Mouse (Mus musculus) intestine, postnatal 0 days (tissue): ENCODE data around the gene D930048N14Rik. TPM values are rescaled to one million over a fixed set of nuclear protein-coding genes. Genes with fewer than 3 reads are reported as not detected.
A peak's percentile ranks its signal among the peaks of the same experiment; 100 is the strongest.

ENCODE experiments used
- ATAC-seq: fragments of 200-750 bp; cut with Nextera tagmentation; 2 replicates; pipeline ENCODE4 v1.8.0; 2017; ENCODE audit warnings: mild to moderate bottlenecking, moderate TSS enrichment, moderate library complexity
- H3K27ac ChIP-seq: fragments of 300-500 bp; sonication (generic); 2 replicates; pipeline ENCODE4 v1.5.1; 2014; ENCODE audit warnings: mild to moderate bottlenecking, low read depth, low read length, moderate library complexity
- H3K27me3 ChIP-seq: fragments of 300-500 bp; sonication (generic); replicated peaks from 2 replicates; pipeline ENCODE4 v1.6.1; 2014; ENCODE audit warnings: low read length, mixed read lengths; ENCODE audit not compliant: control insufficient read depth, insufficient read depth
- H3K36me3 ChIP-seq: fragments of 300-500 bp; sonication (generic); 2 replicates; pipeline ENCODE4 v1.6.1; 2014; ENCODE audit warnings: mild to moderate bottlenecking, moderate library complexity; ENCODE audit not compliant: control insufficient read depth, insufficient read depth
- H3K4me1 ChIP-seq: fragments of 300-500 bp; sonication (generic); replicated peaks from 2 replicates; pipeline ENCODE4 v1.6.1; 2014; ENCODE audit warnings: antibody characterized with exemption, low read length, mixed read lengths; ENCODE audit not compliant: control insufficient read depth, insufficient read depth
- H3K4me2 ChIP-seq: fragments of 300-500 bp; sonication (generic); replicated peaks from 2 replicates; pipeline ENCODE4 v1.6.1; 2014; ENCODE audit warnings: low read depth, mild to moderate bottlenecking, moderate library complexity
- H3K4me3 ChIP-seq: fragments of 300-500 bp; sonication (generic); 2 replicates; pipeline ENCODE4 v1.5.1; 2014; ENCODE audit warnings: low read depth, low read length
- H3K9ac ChIP-seq: fragments of 300-500 bp; sonication (generic); 2 replicates; pipeline ENCODE4 v1.6.1; 2014; ENCODE audit warnings: mild to moderate bottlenecking, low read depth, low read length
- H3K9me3 ChIP-seq: fragments of 300-500 bp; sonication (generic); 2 replicates; pipeline ENCODE4 v1.6.1; 2016; ENCODE audit warnings: mixed run types; ENCODE audit not compliant: control insufficient read depth
- CTCF ChIP-seq: sonication (generic); IDR thresholded peaks from 2 replicates; pipeline ENCODE4 v1.5.1; 2016; ENCODE audit warnings: low read depth, mild to moderate bottlenecking, control low read depth, antibody characterized with exemption, moderate library complexity
- WGBS: fragments of 180-500 bp; shearing (Covaris S2); extraction: QIAGEN DNeasy Blood & Tissue Kit; methylation state at CpG from one replicate; pipeline ENCODE4 v1.1.7; 2014; 5-methylcytosine and 5-hydroxymethylcytosine counted together
- polyA plus RNA-seq: library from polyadenylated mRNA; unstranded; fragments of >200 nt; fragmentation: Nextera tagmentation; extraction: Ambion mirVana; gene quantifications from 2 replicates; pipeline ENCODE4 v1.2.1, GENCODE M21; 2015

D930048N14Rik gene
- 1.1 and 1.3 TPM in 2 replicates for polyA plus RNA-seq

GRCm38 (mm10) chr11:51650691-51651515, at the start of gene D930048N14Rik, which contains the start of gene N4bp3:
Gene D930048N14Rik, plus strand, starts transcription at chr11:51650954.
Gene N4bp3, minus strand, starts transcription at chr11:51650842.
- H3K9me3 ChIP-seq = no peaks in the 10 kb centered on the region
- peaks cover 10% of the 10 kb centered on the region; the same call in 1 of the 2 replicates for H3K36me3 ChIP-seq
- ATAC-seq = peak; percentile 78
- H3K4me3 ChIP-seq = peak within 1 kb of the TSS; percentile 65
- peak within 1 kb of the TSS; percentile 57 for H3K9ac ChIP-seq
- peaks cover 8% of the 10 kb centered on the region for H3K4me1 ChIP-seq
- H3K27ac ChIP-seq = peak within 1 kb of the TSS; percentile 64
- no peaks in the 10 kb centered on the region for H3K27me3 ChIP-seq
- H3K4me2 ChIP-seq = peak within 1 kb of the TSS; percentile 95
- WGBS = under 1% methylated on average over 67 of the region's 70 CpGs
- TF ChIP-seq CTCF = no peak

- H3K9me3 ChIP-seq = no peaks in the 10 kb centered on the region
- no peak for ATAC-seq
- peaks cover 73% of the 10 kb centered on the region for H3K36me3 ChIP-seq
- peak overlapping the region; percentile 42 for H3K27ac ChIP-seq
- 0 out of 2 replicates have a peak, but pooled peaks cover 2% of the 10 kb centered on the region for H3K4me1 ChIP-seq
- WGBS = 84% methylated on average over 3 of the region's 3 CpGs
- no peak for TF ChIP-seq CTCF
- no peak overlapping the region for H3K4me2 ChIP-seq
- no peaks in the 10 kb centered on the region for H3K27me3 ChIP-seq
- H3K9ac ChIP-seq = no peak overlapping the region
- H3K4me3 ChIP-seq = no peak overlapping the region
Observed at GRCm38 (mm10) chr11:51602253-51602652, 48.5 kb upstream of the D930048N14Rik start.

- no peaks in the 10 kb centered on the region for H3K27me3 ChIP-seq
- H3K36me3 ChIP-seq = peaks cover 38% of the 10 kb centered on the region
- H3K4me2 ChIP-seq = peak overlapping the region; percentile 84
- peak; percentile 84 for ATAC-seq
- H3K27ac ChIP-seq = peak overlapping the region; percentile 97
- 0 out of 2 replicates have a peak, but pooled peaks cover 8% of the 10 kb centered on the region for H3K4me1 ChIP-seq
- H3K4me3 ChIP-seq = peak overlapping the region; percentile 97
- H3K9ac ChIP-seq = peak overlapping the region; percentile 100
- WGBS = under 1% methylated on average over 74 of the region's 81 CpGs
- H3K9me3 ChIP-seq = no peaks in the 10 kb centered on the region
- TF ChIP-seq CTCF = no peak
Observed at GRCm38 (mm10) chr11:51605602-51606446, 44.9 kb upstream of the D930048N14Rik start.

- H3K9ac ChIP-seq = peak within 1 kb of the TSS; percentile 100
- H3K4me3 ChIP-seq = peak within 1 kb of the TSS; percentile 97
- peak; percentile 90 for ATAC-seq
- peak within 1 kb of the TSS; percentile 97 for H3K27ac ChIP-seq
- 0 out of 2 replicates have a peak, but pooled peaks cover 8% of the 10 kb centered on the region for H3K4me1 ChIP-seq
- peaks cover 30% of the 10 kb centered on the region for H3K36me3 ChIP-seq
- under 1% methylated on average over 88 of the region's 91 CpGs for WGBS
- no peaks in the 10 kb centered on the region for H3K27me3 ChIP-seq
- peak within 1 kb of the TSS; percentile 84 for H3K4me2 ChIP-seq
- no peaks in the 10 kb centered on the region for H3K9me3 ChIP-seq
- TF ChIP-seq CTCF = no peak
Observed at GRCm38 (mm10) chr11:51606447-51607095, 44.2 kb upstream of the D930048N14Rik start, which contains the start of gene Hnrnpab. Gene Hnrnpab, minus strand, starts transcription at chr11:51606847.

- peaks cover 24% of the 10 kb centered on the region for H3K36me3 ChIP-seq
- peak; percentile 21 for ATAC-seq
- no peaks in the 10 kb centered on the region for H3K9me3 ChIP-seq
- 6% methylated on average over 15 of the region's 15 CpGs for WGBS
- TF ChIP-seq CTCF = no peak
- H3K27me3 ChIP-seq = no peaks in the 10 kb centered on the region
- peak overlapping the region; percentile 84 for H3K4me2 ChIP-seq
- H3K9ac ChIP-seq = peak overlapping the region; percentile 100
- peak overlapping the region; percentile 97 for H3K4me3 ChIP-seq
- 0 out of 2 replicates have a peak, but pooled peaks cover 8% of the 10 kb centered on the region for H3K4me1 ChIP-seq
- peak overlapping the region; percentile 97 for H3K27ac ChIP-seq
Observed at GRCm38 (mm10) chr11:51607096-51607738, 43.5 kb upstream of the D930048N14Rik start.
